In the genomic region with DNA sequence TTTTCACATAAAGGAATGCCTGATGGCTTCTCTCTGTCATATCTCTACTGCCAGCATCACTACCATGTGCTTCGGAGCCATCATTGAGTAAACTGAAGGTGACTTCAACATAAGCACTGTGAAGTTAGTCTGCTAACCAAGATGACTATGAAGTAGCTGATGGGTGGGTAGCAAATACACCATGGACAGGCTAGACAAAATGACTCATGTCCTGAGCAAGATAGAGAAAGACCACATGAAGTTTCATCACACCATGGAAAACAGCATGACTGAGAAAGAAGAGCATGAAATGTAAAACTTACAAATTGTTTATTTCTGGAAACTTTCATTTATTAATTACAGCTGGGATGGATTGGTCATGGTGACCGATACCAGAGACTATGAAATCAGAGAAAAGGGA, we compare ENCODE assay signal across 20 mouse cellular contexts.
"Had no signal": no experiment of that assay in that cellular context is flagged by ENCODE, and none has a peak within 500 bp of the region (broad histone marks: within the 10 kb centered on the region; RNA-seq: fewer than 3 reads in every experiment).

No protein-coding gene starts in this region.

- H3K36me3 ChIP-seq: lung, embryonic 15.5 days; midbrain, embryonic 13.5 days; midbrain, embryonic 15.5 days; neural tube, embryonic 13.5 days; neural tube, embryonic 15.5 days had no signal

- ATAC-seq: liver, postnatal 0 days; lung, postnatal 0 days; midbrain, embryonic 13.5 days; midbrain, embryonic 15.5 days had no signal

- H3K4me3 ChIP-seq: lung, embryonic 15.5 days; megakaryocyte, embryonic 14.5 days; midbrain, embryonic 13.5 days; midbrain, embryonic 15.5 days; neural tube, embryonic 13.5 days; neural tube, embryonic 15.5 days had no signal

- H3K4me2 ChIP-seq: lung, embryonic 15.5 days; midbrain, embryonic 11.5 days; midbrain, embryonic 13.5 days; midbrain, embryonic 15.5 days; neural tube, embryonic 13.5 days; neural tube, embryonic 15.5 days had no signal

- H3K27me3 ChIP-seq: lung, embryonic 15.5 days; megakaryocyte, embryonic 14.5 days; midbrain, embryonic 13.5 days; midbrain, embryonic 15.5 days; neural tube, embryonic 13.5 days; neural tube, embryonic 15.5 days had no signal

- DNase-seq: liver, postnatal 0 days; lung, adult 2 months; lung, postnatal 14 days; lung, postnatal 36 days; retina, postnatal 1 day; right cerebral cortex, adult 18-20 months; right cerebral cortex, postnatal 25 days; right cerebral cortex, postnatal 4 days; spleen, adult 18-20 months; thymus, adult 18-20 months; thymus, postnatal 14 days; thymus, postnatal 36 days had no signal
